Mouse (Mus musculus) limb, embryonic 14.5 days (tissue): ENCODE data around the gene Ephx3. TPM values are rescaled to one million over a fixed set of nuclear protein-coding genes. Genes with fewer than 3 reads are reported as not detected.

Experiments
- ATAC-seq: fragments of 200-750 bp; cut with Nextera tagmentation; 2 replicates; pipeline ENCODE4 v1.8.0; 2017; ENCODE audit warnings: low read depth, moderate number of reproducible peaks, moderate TSS enrichment; ENCODE audit not compliant: low FRiP score
- DNase-seq: peaks from one replicate; pipeline ENCODE4 v3.0.0-alpha.2; 2015; ENCODE audit warnings: low spot score
- H3K27ac ChIP-seq: fragments of 300-500 bp; sonication (generic); replicated peaks from 2 replicates; pipeline ENCODE4 v1.5.1; 2014; ENCODE audit warnings: low read depth, mild to moderate bottlenecking, low read length, moderate library complexity, mixed read lengths
- H3K27me3 ChIP-seq: fragments of 300-500 bp; sonication (generic); 2 replicates; pipeline ENCODE4 v1.6.1; 2014; ENCODE audit warnings: low read length, mixed read lengths; ENCODE audit not compliant: control insufficient read depth, insufficient read depth
- H3K36me3 ChIP-seq: fragments of 300-500 bp; sonication (generic); 2 replicates; pipeline ENCODE4 v1.6.1; 2014; ENCODE audit warnings: mild to moderate bottlenecking, low read length, moderate library complexity, mixed read lengths; ENCODE audit not compliant: control insufficient read depth, insufficient read depth
- H3K4me1 ChIP-seq: fragments of 300-500 bp; sonication (generic); 2 replicates; pipeline ENCODE4 v1.6.1; 2014; ENCODE audit warnings: antibody characterized with exemption, low read length, mixed read lengths; ENCODE audit not compliant: control insufficient read depth, insufficient read depth
- H3K4me2 ChIP-seq: fragments of 300-500 bp; sonication (generic); replicated peaks from 2 replicates; pipeline ENCODE4 v1.6.1; 2014; ENCODE audit warnings: low read depth, mild to moderate bottlenecking, low read length, moderate library complexity; ENCODE audit not compliant: severe bottlenecking
- H3K4me3 ChIP-seq: fragments of 300-500 bp; sonication (generic); replicated peaks from 2 replicates; pipeline ENCODE4 v1.5.1; 2014; ENCODE audit warnings: low read length
- H3K9ac ChIP-seq: fragments of 300-500 bp; sonication (generic); 2 replicates; pipeline ENCODE4 v1.6.1; 2014; ENCODE audit warnings: mild to moderate bottlenecking, low read depth, low read length, moderate library complexity; ENCODE audit not compliant: severe bottlenecking
- H3K9me3 ChIP-seq: fragments of 300-500 bp; sonication (generic); 2 replicates; pipeline ENCODE4 v1.6.1; 2016; ENCODE audit warnings: low read length; ENCODE audit not compliant: control insufficient read depth
- POLR2A ChIP-seq: fragments of 200-500 bp; IDR thresholded peaks from 2 replicates; pipeline ENCODE4 v1.8.0; 2012; ENCODE audit warnings: inconsistent platforms, mild to moderate bottlenecking, moderate library complexity, borderline replicate concordance; ENCODE audit not compliant: insufficient read depth, insufficient read length; ENCODE audit errors: extremely low read depth
- WGBS: fragments of 180-500 bp; shearing (Covaris S2); extraction: QIAGEN DNeasy Blood & Tissue Kit; methylation state at CpG from one replicate; pipeline ENCODE4 v1.1.7; 2014; 5-methylcytosine and 5-hydroxymethylcytosine counted together
- polyA plus RNA-seq, 2 experiments: library from polyadenylated mRNA; depleted of rRNA in 1 of 2; stranded (reverse) in 1 of 2; unstranded in 1 of 2; fragments of >200 nt; fragmentation: Nextera tagmentation in 1 of 2; extraction: Ambion mirVana in 1 of 2; gene quantifications; 2 replicates each; pipeline versions ENCODE4 v1.2.1 to v1.2.3; 2012 to 2014

Gene Ephx3
- polyA plus RNA-seq, 2 experiments = 1.9 to 5.5 TPM

- no peaks in the 10 kb centered on the region for H3K36me3 ChIP-seq
- no peak overlapping the region for H3K4me3 ChIP-seq
- H3K27ac ChIP-seq = no peak overlapping the region
- no peak for ATAC-seq
- H3K9me3 ChIP-seq = no peaks in the 10 kb centered on the region
- no peak overlapping the region for H3K4me2 ChIP-seq
- H3K4me1 ChIP-seq = no peaks in the 10 kb centered on the region
- no peak for DNase-seq
- 92% methylated on average over 4 of the region's 4 CpGs for WGBS
- no peak overlapping the region for H3K9ac ChIP-seq
- no peaks in the 10 kb centered on the region for H3K27me3 ChIP-seq
- no peak for TF ChIP-seq POLR2A
These were observed 12.4 kb downstream of the Ephx3 start for GRCm38 (mm10) chr17:32176919-32177318.

- no peak overlapping the region for H3K9ac ChIP-seq
- H3K36me3 ChIP-seq = no peaks in the 10 kb centered on the region
- 57% methylated on average over 7 of the region's 7 CpGs for WGBS
- H3K9me3 ChIP-seq = no peaks in the 10 kb centered on the region
- no peaks in the 10 kb centered on the region for H3K4me1 ChIP-seq
- ATAC-seq = 0 out of 2 replicates have a peak, but pooled peaks have one; percentile 47
- no peak overlapping the region for H3K4me2 ChIP-seq
- H3K27me3 ChIP-seq = no peaks in the 10 kb centered on the region
- H3K27ac ChIP-seq = no peak overlapping the region
- TF ChIP-seq POLR2A = no peak
- DNase-seq = no peak
- no peak overlapping the region for H3K4me3 ChIP-seq
These were observed 16.2 kb downstream of the Ephx3 start for GRCm38 (mm10) chr17:32173166-32173565.

- Histone ChIP-seq H3K9ac (no peak overlapping the region), H3K4me3 (no peak overlapping the region), H3K4me2 (no peak overlapping the region), H3K36me3 (no peaks in the 10 kb centered on the region), H3K27me3 (no peaks in the 10 kb centered on the region), H3K9me3 (no peaks in the 10 kb centered on the region), H3K27ac (no peak overlapping the region), H3K4me1 (no peaks in the 10 kb centered on the region)
- WGBS = 80% methylated on average over 2 of the region's 2 CpGs
- no peak for TF ChIP-seq POLR2A
- DNase-seq (no peak), ATAC-seq (no peak)
These were observed 16.9 kb downstream of the Ephx3 start for GRCm38 (mm10) chr17:32172485-32172884.

- H3K9ac ChIP-seq = no peak overlapping the region
- DNase-seq (peak; percentile 51), ATAC-seq (no peak)
- H3K27me3 ChIP-seq = no peaks in the 10 kb centered on the region
- no peak for TF ChIP-seq POLR2A
- no peak overlapping the region for H3K4me2 ChIP-seq
- 63% methylated on average over 4 of the region's 4 CpGs for WGBS
- peaks cover 8% of the 10 kb centered on the region; the same call in 1 of the 2 replicates for H3K4me1 ChIP-seq
- no peak overlapping the region for H3K4me3 ChIP-seq
- H3K36me3 ChIP-seq = no peaks in the 10 kb centered on the region
- H3K27ac ChIP-seq = no peak overlapping the region
- no peaks in the 10 kb centered on the region for H3K9me3 ChIP-seq
These were observed 19.7 kb downstream of the Ephx3 start for GRCm38 (mm10) chr17:32169518-32170225.

- Histone ChIP-seq H3K4me2 (peak within 1 kb of the TSS; percentile 84), H3K9ac (peak within 1 kb of the TSS; percentile 75), H3K9me3 (no peaks in the 10 kb centered on the region), H3K4me3 (peak within 1 kb of the TSS; percentile 72), H3K27ac (peak within 1 kb of the TSS; percentile 83), H3K4me1 (peaks cover 23% of the 10 kb centered on the region; the same call in 1 of the 2 replicates), H3K27me3 (no peaks in the 10 kb centered on the region), H3K36me3 (no peaks in the 10 kb centered on the region)
- 1% methylated on average over 21 of the region's 39 CpGs for WGBS
- TF ChIP-seq POLR2A = no peak
- DNase-seq (peak; percentile 77), ATAC-seq (peak; percentile 68)
These were observed 22.7 kb downstream of the Ephx3 start, which contains the start of gene Notch3 for GRCm38 (mm10) chr17:32166687-32167086. Notch3 (minus strand) TSS chr17:32166852.
